Mouse (Mus musculus): ENCODE data around the gene 4930451I11Rik. TPM values are rescaled to one million over a fixed set of nuclear protein-coding genes. Genes with fewer than 3 reads are reported as not detected.

4930451I11Rik gene
- polyA plus RNA-seq (2015; fragmentation: Nextera tagmentation; extraction: Ambion mirVana) = not detected in 2 replicates

- peaks cover 2% of the 10 kb centered on the region; the same call in 1 of the 2 replicates for H3K27me3 ChIP-seq (ENCODE audit: insufficient read depth, low read length)
- H3K4me3 ChIP-seq (ENCODE audit: low read length) = peak within 1 kb of the TSS; percentile 38
- H3K36me3 ChIP-seq (ENCODE audit: insufficient read depth, low read length) = no peaks in the 10 kb centered on the region
- H3K27ac ChIP-seq (ENCODE audit: low read length) = no peak within 1 kb of the TSS
- ATAC-seq (ENCODE audit: low FRiP score, low TSS enrichment) = peak; percentile 8; the same call in 1 of the 2 replicates
- peak within 1 kb of the TSS; percentile 53 for H3K4me2 ChIP-seq (replicated peaks; ENCODE audit: low read depth, low read length)
- H3K4me1 ChIP-seq (ENCODE audit: insufficient read depth, low read length) = peaks cover 13% of the 10 kb centered on the region
- 57% methylated on average over 5 of the region's 5 CpGs for WGBS
- H3K9me3 ChIP-seq (ENCODE audit: low read length) = no peaks in the 10 kb centered on the region
- peak within 1 kb of the TSS; percentile 52; the same call in 1 of the 2 replicates for H3K9ac ChIP-seq (replicated peaks; ENCODE audit: low read length)
Observed at GRCm38 (mm10) chr7:126831539-126831938, at the start of gene 4930451I11Rik. Gene 4930451I11Rik (minus strand): TSS chr7:126831639.

GRCm38 (mm10) chr7:126881040-126881439 lies 49.6 kb upstream of the 4930451I11Rik start:
- H3K9me3 ChIP-seq (ENCODE audit: low read length) = no peaks in the 10 kb centered on the region
- H3K27ac ChIP-seq (ENCODE audit: low read length) = peak overlapping the region; percentile 83
- peak overlapping the region; percentile 91 for H3K9ac ChIP-seq (replicated peaks; ENCODE audit: low read length)
- peaks cover 45% of the 10 kb centered on the region for H3K36me3 ChIP-seq (ENCODE audit: insufficient read depth, low read length)
- no peaks in the 10 kb centered on the region for H3K27me3 ChIP-seq (ENCODE audit: insufficient read depth, low read length)
- H3K4me2 ChIP-seq (replicated peaks; ENCODE audit: low read depth, low read length) = peak overlapping the region; percentile 99
- peak overlapping the region; percentile 90 for H3K4me3 ChIP-seq (ENCODE audit: low read length)
- WGBS = 63% methylated on average over 6 of the region's 6 CpGs
- ATAC-seq (ENCODE audit: low FRiP score, low TSS enrichment) = no peak
- H3K4me1 ChIP-seq (ENCODE audit: insufficient read depth, low read length) = peaks cover 37% of the 10 kb centered on the region

- Histone ChIP-seq H3K4me1 (ENCODE audit: insufficient read depth, low read length) (peaks cover 18% of the 10 kb centered on the region), H3K27ac (ENCODE audit: low read length) (no peak overlapping the region), H3K9me3 (ENCODE audit: low read length) (no peaks in the 10 kb centered on the region), H3K27me3 (ENCODE audit: insufficient read depth, low read length) (no peaks in the 10 kb centered on the region), H3K36me3 (ENCODE audit: insufficient read depth, low read length) (peaks cover 83% of the 10 kb centered on the region), H3K9ac (replicated peaks; ENCODE audit: low read length) (no peak overlapping the region), H3K4me2 (replicated peaks; ENCODE audit: low read depth, low read length) (no peak overlapping the region), H3K4me3 (ENCODE audit: low read length) (no peak overlapping the region)
- WGBS = 100% methylated on average over 1 of the region's 1 CpGs
- no peak for ATAC-seq (ENCODE audit: low FRiP score, low TSS enrichment)
Observed at GRCm38 (mm10) chr7:126877239-126877638, 45.8 kb upstream of the 4930451I11Rik start.

GRCm38 (mm10) chr7:126870520-126870891 lies 39.1 kb upstream of the 4930451I11Rik start:
- Histone ChIP-seq H3K27ac (ENCODE audit: low read length) (no peak overlapping the region), H3K9me3 (ENCODE audit: low read length) (no peaks in the 10 kb centered on the region), H3K4me2 (replicated peaks; ENCODE audit: low read depth, low read length) (no peak overlapping the region), H3K9ac (replicated peaks; ENCODE audit: low read length) (no peak overlapping the region), H3K4me3 (ENCODE audit: low read length) (no peak overlapping the region), H3K4me1 (ENCODE audit: insufficient read depth, low read length) (no peaks in the 10 kb centered on the region), H3K36me3 (ENCODE audit: insufficient read depth, low read length) (peaks cover 92% of the 10 kb centered on the region), H3K27me3 (ENCODE audit: insufficient read depth, low read length) (no peaks in the 10 kb centered on the region)
- no peak; the same call in 1 of the 2 replicates for ATAC-seq (ENCODE audit: low FRiP score, low TSS enrichment)
- 97% methylated on average over 2 of the region's 2 CpGs for WGBS

- WGBS = 89% methylated on average over 23 of the region's 23 CpGs
- Histone ChIP-seq H3K4me3 (ENCODE audit: low read length) (no peak overlapping the region), H3K27ac (ENCODE audit: low read length) (no peak overlapping the region), H3K9ac (replicated peaks; ENCODE audit: low read length) (no peak overlapping the region), H3K4me1 (ENCODE audit: insufficient read depth, low read length) (no peaks in the 10 kb centered on the region), H3K9me3 (ENCODE audit: low read length) (no peaks in the 10 kb centered on the region), H3K36me3 (ENCODE audit: insufficient read depth, low read length) (peaks cover 92% of the 10 kb centered on the region), H3K27me3 (ENCODE audit: insufficient read depth, low read length) (no peaks in the 10 kb centered on the region), H3K4me2 (replicated peaks; ENCODE audit: low read depth, low read length) (no peak overlapping the region)
- ATAC-seq (ENCODE audit: low FRiP score, low TSS enrichment) = no peak
Observed at GRCm38 (mm10) chr7:126869780-126870519, 38.5 kb upstream of the 4930451I11Rik start.

GRCm38 (mm10) chr7:126868003-126868402 lies 36.6 kb upstream of the 4930451I11Rik start:
- no peak overlapping the region for H3K27ac ChIP-seq (ENCODE audit: low read length)
- H3K9me3 ChIP-seq (ENCODE audit: low read length) = no peaks in the 10 kb centered on the region
- WGBS = 85% methylated on average over 12 of the region's 12 CpGs
- H3K9ac ChIP-seq (replicated peaks; ENCODE audit: low read length) = no peak overlapping the region
- H3K27me3 ChIP-seq (ENCODE audit: insufficient read depth, low read length) = no peaks in the 10 kb centered on the region
- peaks cover 17% of the 10 kb centered on the region for H3K4me1 ChIP-seq (ENCODE audit: insufficient read depth, low read length)
- no peak overlapping the region for H3K4me2 ChIP-seq (replicated peaks; ENCODE audit: low read depth, low read length)
- H3K4me3 ChIP-seq (ENCODE audit: low read length) = no peak overlapping the region
- no peak for ATAC-seq (ENCODE audit: low FRiP score, low TSS enrichment)
- peaks cover 80% of the 10 kb centered on the region for H3K36me3 ChIP-seq (ENCODE audit: insufficient read depth, low read length)

- 90% methylated on average over 2 of the region's 2 CpGs for WGBS
Observed at GRCm38 (mm10) chr7:126867534-126867933, 36.1 kb upstream of the 4930451I11Rik start.

GRCm38 (mm10) chr7:126863791-126864190 lies 32.4 kb upstream of the 4930451I11Rik start:
- Histone ChIP-seq H3K36me3 (ENCODE audit: insufficient read depth, low read length) (peaks cover 44% of the 10 kb centered on the region), H3K9ac (replicated peaks; ENCODE audit: low read length) (peak overlapping the region; percentile 67), H3K27me3 (ENCODE audit: insufficient read depth, low read length) (no peaks in the 10 kb centered on the region), H3K27ac (ENCODE audit: low read length) (peak overlapping the region; percentile 90; the same call in 1 of the 2 replicates), H3K9me3 (ENCODE audit: low read length) (no peaks in the 10 kb centered on the region), H3K4me3 (ENCODE audit: low read length) (peak overlapping the region; percentile 75), H3K4me2 (replicated peaks; ENCODE audit: low read depth, low read length) (peak overlapping the region; percentile 68), H3K4me1 (ENCODE audit: insufficient read depth, low read length) (peaks cover 26% of the 10 kb centered on the region)
- 52% methylated on average over 6 of the region's 6 CpGs for WGBS
- no peak for ATAC-seq (ENCODE audit: low FRiP score, low TSS enrichment)

More at GRCm38 (mm10) chr7:126867534-126867933, 36.1 kb upstream of the 4930451I11Rik start:
- ATAC-seq (ENCODE audit: low FRiP score, low TSS enrichment) = no peak
- Histone ChIP-seq H3K9me3 (ENCODE audit: low read length) (no peaks in the 10 kb centered on the region), H3K36me3 (ENCODE audit: insufficient read depth, low read length) (peaks cover 76% of the 10 kb centered on the region), H3K4me2 (replicated peaks; ENCODE audit: low read depth, low read length) (no peak overlapping the region), H3K9ac (replicated peaks; ENCODE audit: low read length) (no peak overlapping the region), H3K27me3 (ENCODE audit: insufficient read depth, low read length) (no peaks in the 10 kb centered on the region), H3K27ac (ENCODE audit: low read length) (no peak overlapping the region), H3K4me3 (ENCODE audit: low read length) (no peak overlapping the region), H3K4me1 (ENCODE audit: insufficient read depth, low read length) (peaks cover 21% of the 10 kb centered on the region)

GRCm38 (mm10) chr7:126862147-126862784 lies 30.8 kb upstream of the 4930451I11Rik start, which contains the start of gene Ino80e:
Gene Ino80e (minus strand): TSS chr7:126862377.
- H3K4me2 ChIP-seq (replicated peaks; ENCODE audit: low read depth, low read length) = peak within 1 kb of the TSS; percentile 68
- H3K9me3 ChIP-seq (ENCODE audit: low read length) = no peaks in the 10 kb centered on the region
- peaks cover 44% of the 10 kb centered on the region for H3K36me3 ChIP-seq (ENCODE audit: insufficient read depth, low read length)
- H3K27me3 ChIP-seq (ENCODE audit: insufficient read depth, low read length) = no peaks in the 10 kb centered on the region
- peak within 1 kb of the TSS; percentile 90 for H3K27ac ChIP-seq (ENCODE audit: low read length)
- peak within 1 kb of the TSS; percentile 75 for H3K4me3 ChIP-seq (ENCODE audit: low read length)
- H3K4me1 ChIP-seq (ENCODE audit: insufficient read depth, low read length) = peaks cover 26% of the 10 kb centered on the region
- under 1% methylated on average over 41 of the region's 41 CpGs for WGBS
- H3K9ac ChIP-seq (replicated peaks; ENCODE audit: low read length) = peak within 1 kb of the TSS; percentile 67
- peak; percentile 60; the same call in 1 of the 2 replicates for ATAC-seq (ENCODE audit: low FRiP score, low TSS enrichment)
